Mouse (Mus musculus): ENCODE data around the gene C1qtnf12.

Gene C1qtnf12

GRCm38 (mm10) chr4:155993606-155994005 lies 31.5 kb downstream of the C1qtnf12 start:
- DNase-seq (ENCODE audit: low spot score in 2 of 2): no peak

DNA sequence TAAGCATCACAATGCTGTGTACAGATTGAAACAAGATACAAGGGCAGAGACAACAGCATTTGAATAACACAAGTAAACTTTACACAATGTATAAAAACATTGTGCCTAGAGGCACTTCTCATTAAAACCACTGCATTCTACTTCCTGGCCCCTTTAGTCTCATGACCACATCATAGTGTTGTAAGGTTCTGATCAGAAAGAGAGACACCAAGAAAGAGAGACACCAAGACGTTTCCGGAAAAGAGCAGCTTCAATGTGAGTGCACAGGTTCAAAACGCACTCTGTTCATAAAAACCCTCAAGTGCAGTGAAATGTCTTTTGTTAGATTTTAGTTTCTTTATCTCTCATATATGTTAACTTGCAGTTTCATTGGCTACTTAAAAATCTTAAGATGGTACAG lies 42.0 kb downstream of the C1qtnf12 start:
- DNase-seq (ENCODE audit: low spot score in 2 of 2): no peak

DNA sequence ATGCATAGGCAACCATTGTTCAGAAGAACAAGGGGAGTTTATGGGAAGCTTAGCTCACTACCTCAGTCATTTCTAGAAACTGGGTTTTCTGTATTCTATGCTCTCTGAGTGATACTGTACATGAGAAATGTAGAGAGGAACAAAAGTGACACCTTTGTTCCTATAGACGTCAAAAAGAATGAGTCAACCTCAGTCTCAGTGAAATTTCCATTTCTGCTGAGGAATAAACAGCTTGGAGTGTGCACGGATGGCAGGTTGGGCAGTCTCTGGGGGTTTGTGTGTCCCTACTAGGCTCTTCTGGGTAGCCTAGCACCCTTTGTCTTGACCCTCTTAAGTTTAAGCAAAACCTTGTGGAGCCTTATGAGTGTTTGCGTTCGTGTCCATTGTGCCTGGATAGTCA lies 46.3 kb downstream of the C1qtnf12 start:
- no peak for DNase-seq (ENCODE audit: low spot score in 2 of 2)

DNA sequence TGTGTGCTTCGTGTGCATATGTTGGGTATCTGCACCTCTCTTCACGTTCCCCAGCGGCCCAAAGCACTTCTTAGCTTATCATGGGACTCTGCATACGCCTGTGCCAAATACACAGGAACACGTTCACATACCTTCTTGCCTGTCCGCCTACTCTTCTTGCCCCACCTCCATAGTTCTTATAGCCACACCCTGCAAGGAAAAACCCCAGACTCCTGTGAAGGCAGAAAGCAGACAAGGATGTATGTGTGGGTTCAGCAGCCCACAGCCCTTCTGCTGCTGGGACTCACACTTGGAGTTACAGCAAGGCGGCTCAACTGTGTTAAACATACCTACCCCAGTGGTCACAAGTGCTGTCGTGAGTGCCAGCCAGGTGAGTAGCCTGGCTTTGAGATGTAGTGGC lies 51.5 kb downstream of the C1qtnf12 start, which contains the start of gene Tnfrsf4:
Tnfrsf4 (plus strand) TSS at position 207 of the 400 bp plus-strand sequence.
- peak in 1 of 2 experiments; percentile 60 for DNase-seq (ENCODE audit: low spot score in 2 of 2)

DNA sequence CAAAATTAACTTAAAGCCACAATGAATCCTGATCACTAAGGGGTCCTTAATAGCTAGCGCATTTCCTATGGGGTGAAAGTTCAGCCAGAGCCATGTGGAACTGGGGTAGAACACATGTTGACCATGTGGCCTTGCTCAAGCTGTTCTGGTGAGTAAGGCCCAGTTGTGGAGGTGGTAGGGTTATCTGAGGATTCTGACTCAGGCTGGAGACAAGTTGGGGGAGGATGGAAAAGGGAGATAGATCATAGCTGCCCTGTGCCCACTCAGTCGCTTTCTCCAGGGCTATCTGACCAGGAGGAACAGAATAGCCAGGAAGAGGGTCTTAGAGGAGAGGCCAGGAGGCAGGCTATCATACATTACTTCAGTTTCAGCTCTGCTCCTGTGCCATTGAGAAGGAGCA lies 52.3 kb downstream of the C1qtnf12 start:
- no peak for DNase-seq (ENCODE audit: low spot score in 2 of 2)

Measured in right cerebral cortex, postnatal 36 days (tissue).